Mouse (Mus musculus) monocyte, adult 5-6 weeks (primary cell): ENCODE measurements at regions not wholly inside any gene's neighbourhood (a gene's known extent, or its start where the extent isn't known, plus 50 kb on each side); places are given as distances from the start of the nearest gene placed in this dataset.

Experiments used
- ATAC-seq: fragments of 153-309, 156-312 bp; replicated peaks from 2 replicates; pipeline ENCODE4 v1.8.0; 2017; ENCODE audit warnings: mild to moderate bottlenecking; ENCODE audit not compliant: low TSS enrichment, insufficient number of reproducible peaks, severe bottlenecking, poor library complexity, low FRiP score

GRCm38 (mm10) chr10:8032203-8032602 lies 76.2 kb upstream of the Tab2 start:
- no peak for ATAC-seq

DNA sequence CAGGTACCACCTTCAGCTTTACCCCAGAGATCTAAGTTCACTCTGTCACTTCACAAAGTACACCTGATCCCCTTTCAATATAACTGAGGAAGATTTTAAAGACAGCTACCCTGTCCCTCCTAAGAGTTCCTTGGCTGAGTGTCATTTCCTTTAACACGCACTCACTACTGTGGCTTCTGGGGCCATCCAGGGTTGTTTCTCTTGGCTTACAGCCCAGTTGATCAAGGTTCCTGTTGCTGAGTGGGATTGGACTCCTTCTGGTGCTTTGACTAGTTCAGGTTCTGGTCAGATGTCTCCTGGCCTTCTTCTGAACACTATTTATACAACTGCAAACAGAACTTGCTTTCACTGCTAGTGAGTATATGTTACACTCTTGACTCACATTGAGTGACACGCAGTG lies 72.8 kb upstream of the Tab2 start:
- no peak for ATAC-seq

- no peak for ATAC-seq
These were observed 71.0 kb upstream of the Tab2 start for GRCm38 (mm10) chr10:8027023-8027422.

DNA sequence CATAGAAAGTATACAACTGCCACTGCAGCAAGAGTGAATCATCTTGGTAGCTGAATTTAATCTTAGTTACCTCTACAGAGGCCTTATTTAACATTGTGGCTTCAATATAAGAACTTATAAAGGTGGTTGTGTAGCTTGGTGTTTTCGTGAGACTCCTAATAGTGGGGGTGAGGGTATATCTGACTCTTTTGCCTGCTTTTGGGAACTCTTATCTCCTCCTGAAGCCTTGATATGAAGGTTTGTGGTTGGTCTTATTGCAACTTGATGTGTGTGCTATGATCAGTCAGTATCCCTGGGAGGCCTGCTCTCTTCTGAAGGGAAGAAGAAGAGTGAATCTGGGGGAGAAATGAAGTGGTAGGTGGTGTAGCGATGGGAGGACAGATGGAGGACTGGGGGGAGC lies 67.7 kb upstream of the Tab2 start:
- no peak for ATAC-seq

- ATAC-seq = no peak
These were observed 65.9 kb upstream of the Tab2 start for GRCm38 (mm10) chr10:8021971-8022370.

GRCm38 (mm10) chr10:8020916-8021705 lies 65.1 kb upstream of the Tab2 start:
- ATAC-seq = peak; percentile 72

DNA sequence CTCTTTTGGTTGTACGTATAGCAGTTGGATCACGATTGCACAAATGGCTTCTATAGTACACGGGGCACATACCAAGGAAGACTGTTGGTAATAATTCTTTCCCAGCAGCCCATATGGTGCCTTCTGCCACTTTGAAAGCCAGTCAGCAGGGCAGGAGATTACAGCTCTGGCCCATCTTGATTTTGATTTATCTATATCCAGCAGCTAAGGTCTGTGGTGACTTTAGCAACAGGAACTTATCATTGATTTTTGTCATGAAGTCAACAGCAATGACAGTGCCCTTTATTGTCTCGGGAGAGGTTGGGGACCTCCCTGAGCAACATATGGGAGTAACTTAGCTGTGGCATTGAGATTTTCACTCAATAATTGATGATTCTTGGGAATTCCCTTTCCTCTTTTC lies 64.1 kb upstream of the Tab2 start:
- no peak for ATAC-seq

GRCm38 (mm10) chr10:8018229-8019026 lies 62.4 kb upstream of the Tab2 start:
- ATAC-seq = no peak

DNA sequence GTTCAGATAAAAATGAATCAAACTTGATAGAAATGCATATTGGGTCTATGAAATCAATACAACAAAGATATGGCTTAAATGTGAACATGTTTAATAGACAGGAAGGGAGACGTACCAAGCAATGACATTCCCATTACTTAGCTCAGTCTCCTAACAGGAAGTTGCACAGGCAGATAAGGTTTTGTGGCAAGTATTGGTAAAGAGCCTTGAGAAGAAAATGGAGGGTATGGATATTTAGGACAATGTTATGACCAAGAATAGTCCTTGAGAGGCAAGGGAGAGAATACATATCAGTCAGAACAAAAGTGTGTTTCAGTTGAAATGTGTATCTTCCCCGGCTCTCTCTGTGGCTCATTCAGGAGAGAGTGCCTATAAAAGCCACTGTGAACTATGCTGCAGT lies 60.7 kb upstream of the Tab2 start:
- ATAC-seq = no peak

DNA sequence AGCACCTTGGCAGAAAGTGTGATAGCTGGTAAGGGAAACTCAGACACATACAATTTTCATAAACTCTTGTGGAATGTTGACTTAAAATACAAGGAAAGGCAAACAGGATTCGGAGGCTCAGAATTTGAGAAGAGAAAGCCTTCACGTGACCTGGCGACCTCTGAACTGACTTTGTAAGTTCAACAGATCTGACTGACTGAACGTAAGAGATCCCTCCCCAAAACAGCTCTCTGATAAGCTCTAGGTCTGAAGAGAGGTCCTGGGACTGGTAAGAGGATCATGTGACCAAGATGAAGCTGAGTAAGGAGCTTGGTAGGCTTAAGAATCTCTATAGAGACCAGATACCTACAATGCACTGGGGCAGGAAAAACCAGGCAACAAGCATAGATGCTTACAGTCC lies 55.7 kb upstream of the Tab2 start:
- ATAC-seq = no peak

- ATAC-seq = no peak
These were observed 55.1 kb upstream of the Tab2 start for GRCm38 (mm10) chr10:8011138-8011537.

- ATAC-seq = peak; percentile 90
These were observed 53.8 kb upstream of the Tab2 start for GRCm38 (mm10) chr10:8009855-8010254.

DNA sequence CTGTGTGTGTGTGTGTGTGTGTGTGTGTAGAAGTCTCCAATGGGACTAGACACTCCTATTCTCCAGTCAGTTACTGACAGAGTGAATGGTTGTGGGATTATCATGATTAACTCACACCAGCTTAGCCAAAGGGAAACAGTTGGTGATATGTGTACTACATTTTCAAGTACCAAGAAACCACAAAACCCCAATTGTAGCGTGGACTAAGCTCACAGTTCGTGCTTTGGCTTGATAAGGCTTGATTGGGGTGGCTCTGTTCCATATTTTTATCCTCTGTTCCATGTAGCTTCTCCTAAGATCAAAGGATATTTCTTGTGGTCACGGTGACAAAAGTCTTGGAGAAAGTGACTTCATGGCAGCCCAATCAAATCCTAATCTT lies 51.9 kb upstream of the Tab2 start:
- ATAC-seq = no peak

DNA sequence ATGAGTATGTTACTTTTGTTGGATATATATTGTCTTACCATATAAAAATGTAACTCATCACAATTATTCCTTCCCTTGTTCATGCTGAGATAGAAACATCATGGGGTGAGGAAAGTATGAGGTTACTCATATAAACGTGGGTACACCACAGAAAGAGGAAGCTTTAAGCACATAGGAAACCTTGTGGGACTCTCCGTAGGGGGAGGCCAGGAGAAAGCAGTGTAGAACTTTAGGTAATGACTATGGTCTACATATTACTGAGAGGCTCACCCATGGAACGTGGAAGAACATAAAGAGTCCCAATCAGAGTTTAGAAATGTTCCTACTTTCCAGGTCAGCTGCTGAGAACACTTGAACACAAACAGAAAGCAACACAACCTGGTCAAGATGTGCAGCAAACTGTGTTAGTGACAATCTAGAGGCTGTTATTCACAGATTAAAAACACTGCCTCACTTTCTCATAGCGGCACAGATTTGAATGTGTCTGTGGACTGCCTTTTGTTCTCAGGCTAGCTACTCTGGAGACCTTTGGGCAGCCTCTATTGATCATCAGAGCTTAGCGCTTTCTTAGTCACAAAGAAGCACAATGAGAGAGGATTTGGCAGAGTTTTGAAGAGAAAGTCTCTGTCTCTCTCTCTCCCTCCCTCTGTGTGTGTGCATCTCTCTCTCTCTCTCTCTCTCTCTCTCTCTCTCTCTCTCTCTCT lies 51.4 kb upstream of the Tab2 start:
- ATAC-seq = peak; percentile 47; the same call in 1 of the 2 replicates
